Mouse (Mus musculus): Measurements from ENCODE around the gene Tango6. TPM values are rescaled to one million over a fixed set of nuclear protein-coding genes. Genes with fewer than 3 reads are reported as not detected.
"Not testable (repeated sequence)": the region's sequence is repeated elsewhere in the genome, so short reads cannot be mapped to it uniquely, and the experiment has no call there.

Tango6 gene
- total RNA-seq, 2 experiments from 2014 or later = 9.1 to 9.3 TPM

DNA sequence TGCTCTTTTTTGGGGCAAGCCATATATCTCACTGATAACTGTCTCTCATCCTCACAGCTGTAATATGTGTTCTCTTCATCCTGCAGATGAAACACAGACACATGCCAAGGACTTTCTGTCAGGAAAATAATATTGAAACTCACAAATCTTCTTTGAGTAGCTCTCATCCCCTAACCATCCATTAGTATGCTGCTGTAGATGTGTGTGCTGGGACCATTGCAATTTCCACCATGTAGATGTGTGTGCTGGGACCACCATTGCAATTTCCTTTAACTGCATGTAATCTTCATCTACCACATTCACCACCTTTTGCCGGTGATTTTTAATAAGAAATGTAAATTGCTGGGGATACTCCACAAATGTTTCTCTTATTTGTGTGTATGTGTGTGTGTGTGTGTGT, 60.5 kb downstream of the Tango6 start:
- DNase-seq (ENCODE audit: low spot score in 2 of 2) = no peak

DNA sequence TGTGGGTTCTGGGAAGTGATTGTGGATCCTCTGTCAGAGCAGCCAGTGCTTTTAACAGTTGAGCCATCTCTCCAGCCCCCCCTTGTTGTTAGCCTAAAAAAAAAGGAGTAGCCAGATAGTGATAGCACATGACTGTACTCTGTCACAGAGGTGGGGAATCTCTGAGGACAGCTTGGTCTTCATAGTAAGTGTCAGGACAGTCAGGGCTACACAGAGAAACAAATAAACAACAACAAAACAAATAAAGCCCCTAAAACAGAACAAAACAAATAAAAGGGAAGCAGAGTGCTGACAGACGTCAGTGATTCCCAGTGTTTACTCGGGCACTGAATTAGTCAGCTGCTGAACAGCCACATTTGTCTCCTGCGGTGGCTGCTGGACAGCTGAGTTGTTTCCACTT, 70.6 kb downstream of the Tango6 start:
- DNase-seq (ENCODE audit: low spot score in 2 of 2) = no peak

GRCm38 (mm10) chr8:106761317-106761716, 78.4 kb downstream of the Tango6 start:
- no peak for DNase-seq (ENCODE audit: low spot score in 2 of 2)

GRCm38 (mm10) chr8:106761867-106762523, 79.1 kb downstream of the Tango6 start:
- DNase-seq (ENCODE audit: low spot score in 2 of 2) = no peak

- no peak for DNase-seq (ENCODE audit: low spot score in 2 of 2)
Measured at GRCm38 (mm10) chr8:106764529-106764928, 81.7 kb downstream of the Tango6 start.

- no peak for DNase-seq (ENCODE audit: low spot score in 2 of 2)
Measured at GRCm38 (mm10) chr8:106765570-106765969, 82.7 kb downstream of the Tango6 start.

- no peak for DNase-seq (ENCODE audit: low spot score in 2 of 2)
Measured at GRCm38 (mm10) chr8:106766736-106767135, 83.9 kb downstream of the Tango6 start.

DNA sequence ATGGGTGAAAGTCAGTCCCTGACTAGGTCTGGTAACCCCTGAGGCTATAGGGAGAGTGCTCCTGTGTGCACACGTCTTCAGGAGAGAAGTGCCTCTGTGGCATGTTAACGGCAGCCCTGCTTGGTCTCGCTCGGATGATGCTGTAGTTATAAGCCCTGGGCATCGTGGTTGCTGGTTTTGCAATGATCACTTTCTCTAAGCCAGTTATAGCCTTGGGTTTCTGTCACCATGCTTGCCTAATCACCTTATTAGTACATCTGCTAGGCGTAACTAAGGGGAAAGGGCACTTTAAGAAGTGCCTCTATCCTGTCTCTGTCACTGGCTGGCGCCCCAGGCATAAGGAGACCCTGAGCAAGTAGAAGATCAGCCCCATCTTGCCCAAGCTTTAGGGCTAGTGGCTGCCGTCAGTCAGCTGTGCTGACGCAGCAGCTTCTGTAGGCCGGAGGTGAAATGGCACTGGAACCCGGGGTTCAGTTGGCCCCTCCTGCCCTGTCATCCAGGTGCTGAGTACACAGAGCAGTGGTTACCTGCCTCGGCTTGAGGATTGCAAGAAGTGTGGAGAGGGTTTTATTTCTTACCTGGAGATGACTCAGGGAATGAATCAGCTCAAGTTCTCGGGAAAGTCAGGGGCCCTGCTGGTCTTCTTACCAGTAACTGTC, 86.4 kb downstream of the Tango6 start:
- no peak for DNase-seq (ENCODE audit: low spot score in 2 of 2)

DNA sequence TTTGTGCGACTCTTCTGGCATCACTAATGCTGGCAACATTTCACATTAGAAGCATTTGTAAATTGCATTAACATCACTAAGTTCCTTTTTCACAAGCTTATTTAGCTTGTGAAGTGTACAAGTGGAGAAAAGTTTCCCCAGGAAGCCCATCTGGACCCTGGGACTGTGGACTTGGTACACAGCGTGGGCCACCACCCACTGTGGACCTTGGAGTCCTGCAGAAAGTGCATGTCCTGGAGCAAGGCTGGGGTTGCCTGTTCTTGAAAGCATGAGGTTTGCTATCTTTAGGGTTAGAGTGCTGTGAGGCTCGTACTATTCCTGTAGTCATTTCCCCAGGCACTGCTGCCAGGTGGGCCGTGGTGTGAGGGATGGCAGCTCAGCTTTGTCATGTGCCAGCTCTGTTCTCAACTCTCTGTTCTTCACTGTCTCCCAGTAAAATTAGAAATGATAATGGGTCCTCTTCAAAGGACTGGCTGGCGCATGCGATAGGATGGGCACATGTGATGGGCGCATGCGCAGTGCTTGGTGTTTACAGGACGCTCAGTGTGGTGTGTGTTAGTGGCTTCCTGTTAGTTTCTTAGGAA, 87.8 kb downstream of the Tango6 start:
- DNase-seq (ENCODE audit: low spot score in 2 of 2) = no peak

DNA sequence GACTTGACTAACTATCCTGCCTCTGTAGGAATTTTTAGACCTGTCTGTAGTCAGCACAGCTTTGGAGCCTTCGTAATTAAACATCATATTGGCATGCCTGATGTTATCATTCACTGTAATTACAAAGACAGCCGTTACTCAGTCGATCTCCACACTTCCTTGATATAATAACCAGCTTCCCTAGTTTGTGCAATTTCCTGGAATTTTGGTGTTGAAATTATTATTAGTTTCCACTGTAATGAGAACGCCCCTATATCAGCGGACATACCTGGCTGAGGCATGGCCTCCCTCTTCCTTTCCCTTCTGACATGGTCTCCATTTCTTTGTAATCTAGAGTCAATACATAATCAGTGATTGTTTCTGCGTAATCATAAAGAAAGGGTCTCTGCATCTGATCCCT, 89.2 kb downstream of the Tango6 start:
- no peak for DNase-seq (ENCODE audit: low spot score in 2 of 2)

GRCm38 (mm10) chr8:106772501-106772900, 89.6 kb downstream of the Tango6 start:
- DNase-seq (ENCODE audit: low spot score in 2 of 2) = no peak

- DNase-seq (ENCODE audit: low spot score in 2 of 2) = no peak
Measured at GRCm38 (mm10) chr8:106774567-106775320, 91.9 kb downstream of the Tango6 start.

DNA sequence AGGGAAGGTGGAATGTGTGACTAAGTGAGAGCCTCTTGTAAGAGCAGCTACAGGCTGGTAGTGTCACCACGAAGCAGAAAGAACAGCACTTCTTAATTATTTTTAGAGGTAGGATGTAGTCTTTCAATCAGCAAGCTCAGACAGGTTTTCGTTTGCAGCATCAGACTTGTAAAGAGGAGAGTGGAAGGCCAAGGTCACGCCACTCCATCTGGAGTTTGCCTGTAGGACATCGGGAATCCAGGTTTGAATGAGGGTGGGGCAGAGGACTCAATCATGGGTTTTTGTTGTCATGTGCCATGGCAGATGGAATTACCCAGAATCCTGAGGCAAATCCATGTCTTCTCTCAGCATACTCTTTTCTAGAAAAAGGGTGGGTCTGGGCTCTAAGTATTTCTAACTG, 106.8 kb downstream of the Tango6 start:
- DNase-seq (ENCODE audit: low spot score in 2 of 2) = no peak

DNA sequence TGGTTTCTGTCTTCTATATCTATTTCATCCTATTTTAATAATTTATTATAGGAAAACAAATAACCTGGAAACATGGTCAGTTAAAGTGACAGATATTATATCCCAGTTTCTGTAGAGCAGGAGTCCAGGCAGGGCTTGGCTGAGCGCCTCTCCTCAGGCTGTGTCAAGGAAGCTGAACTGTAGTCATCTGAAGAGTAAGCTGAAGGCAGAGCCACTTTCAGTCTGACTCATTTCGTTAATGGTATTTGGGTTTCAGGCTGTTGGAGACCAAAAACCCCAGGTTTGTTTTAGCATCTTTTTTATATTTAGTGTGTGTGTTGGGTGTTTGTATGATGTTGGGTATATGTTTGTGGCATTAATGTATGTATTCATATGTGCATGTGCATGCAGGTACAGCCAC, 112.0 kb downstream of the Tango6 start:
- DNase-seq (ENCODE audit: low spot score in 2 of 2) = no peak

GRCm38 (mm10) chr8:106799821-106800220, 117.0 kb downstream of the Tango6 start:
- no peak for DNase-seq (ENCODE audit: low spot score in 2 of 2)

DNA sequence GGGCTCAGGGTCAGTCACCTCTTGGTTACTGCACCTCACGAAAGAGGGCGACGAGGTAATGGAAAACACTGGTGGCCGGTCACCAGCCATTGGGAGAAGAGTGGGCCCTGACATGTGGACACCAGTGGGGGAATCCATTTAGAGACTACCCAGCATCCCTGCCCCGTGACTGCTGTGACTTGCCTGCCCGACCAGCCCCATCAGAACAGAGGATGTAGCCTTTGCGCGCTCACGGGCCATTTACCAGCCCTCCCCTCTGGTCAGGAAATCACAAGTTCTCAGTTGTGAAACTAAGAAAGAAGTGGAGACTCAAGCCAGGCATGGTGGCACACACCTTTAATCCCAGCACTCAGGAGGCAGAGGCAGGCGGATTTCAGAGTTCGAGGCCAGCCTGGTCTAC, 118.4 kb downstream of the Tango6 start:
- no peak for DNase-seq (ENCODE audit: low spot score in 2 of 2)

GRCm38 (mm10) chr8:106802384-106803137, 119.7 kb downstream of the Tango6 start:
- DNase-seq (ENCODE audit: low spot score in 2 of 2) = not testable (repeated sequence)

DNA sequence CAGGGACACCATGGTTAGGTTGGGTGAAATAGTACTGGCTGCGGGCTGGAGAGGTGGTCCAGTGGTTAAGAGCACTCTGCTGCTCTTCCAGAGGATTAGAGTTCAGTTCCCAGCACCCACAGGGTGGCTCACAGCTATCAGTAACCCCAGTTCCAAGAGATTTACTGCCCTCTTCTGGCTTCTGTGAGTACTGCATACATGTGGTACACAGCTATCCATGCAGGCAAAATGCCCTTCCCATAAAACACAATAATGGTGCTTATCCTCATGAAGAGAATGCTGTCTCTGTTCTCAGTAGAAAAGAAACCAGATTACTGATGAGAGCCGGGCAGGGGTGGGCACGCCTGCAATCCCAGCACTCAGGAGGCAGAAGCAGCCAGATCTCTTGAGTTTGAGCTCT, 123.0 kb downstream of the Tango6 start:
- no peak for DNase-seq (ENCODE audit: low spot score in 2 of 2)

DNA sequence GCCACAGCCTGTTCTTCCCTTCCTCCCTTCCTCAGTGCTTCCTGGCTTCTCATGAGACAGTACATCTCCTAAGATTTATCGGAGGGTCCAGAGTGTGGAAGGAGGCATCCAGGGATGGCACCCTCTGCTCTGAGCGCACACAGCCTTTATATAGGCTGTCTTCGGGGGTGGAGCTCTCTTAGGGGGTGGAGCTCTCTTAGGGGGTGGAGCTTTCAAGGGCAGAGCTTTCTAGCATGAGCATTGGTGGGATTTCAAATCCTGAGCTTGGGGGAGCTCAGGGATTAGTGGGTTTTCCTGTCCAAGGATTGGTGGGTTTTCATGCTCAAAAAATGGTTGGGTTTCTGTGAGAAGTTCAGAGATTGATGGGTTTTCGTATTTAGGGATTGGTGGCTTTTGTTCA, 124.6 kb downstream of the Tango6 start:
- DNase-seq (ENCODE audit: low spot score in 2 of 2) = no peak

DNA sequence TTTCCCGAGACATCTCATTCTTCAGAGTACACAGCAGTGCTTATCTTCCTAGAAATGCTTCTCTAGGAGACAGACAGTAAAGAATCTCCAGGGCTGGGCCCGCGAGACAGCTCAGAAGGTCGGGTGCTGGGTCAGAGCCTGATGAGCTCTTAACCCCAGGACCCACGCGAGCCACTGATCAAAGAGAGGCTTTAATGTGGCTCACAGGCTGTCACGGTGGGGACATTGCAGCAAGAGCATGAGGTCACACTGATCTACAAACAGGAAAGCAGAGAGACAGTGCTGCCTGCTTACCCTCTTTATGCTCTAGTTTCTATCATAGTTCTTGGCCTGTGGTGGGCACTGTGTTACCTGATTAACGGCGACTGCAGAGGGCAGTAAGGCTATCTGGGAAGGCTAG, 126.9 kb downstream of the Tango6 start:
- no peak for DNase-seq (ENCODE audit: low spot score in 2 of 2)

- no peak for DNase-seq (ENCODE audit: low spot score in 2 of 2)
Measured at GRCm38 (mm10) chr8:106810406-106810805, 127.5 kb downstream of the Tango6 start.
